Mouse (Mus musculus) testis, adult 2 months (tissue): ENCODE data around the gene Odf3b.
A peak's percentile ranks its signal among the peaks of the same experiment; 100 is the strongest.

ENCODE experiments used
- CTCF ChIP-seq: fragments of 200-500 bp; IDR thresholded peaks from 2 replicates; pipeline ENCODE4 v1.5.1; 2012; ENCODE audit warnings: low read depth, mild to moderate bottlenecking, inconsistent platforms, low read length, moderate library complexity; ENCODE audit not compliant: control insufficient read depth, insufficient read depth, insufficient replicate concordance
- POLR2A ChIP-seq: fragments of 200-500 bp; IDR thresholded peaks from 2 replicates; pipeline ENCODE4 v1.6.1; 2012; ENCODE audit warnings: low read depth, mild to moderate bottlenecking, inconsistent platforms, low read length, moderate library complexity; ENCODE audit not compliant: control insufficient read depth

GRCm38 (mm10) chr15:89373027-89373761 lies 5.9 kb downstream of the Odf3b start:
- no peak for TF ChIP-seq POLR2A
- peak; percentile 66; the same call in 1 of the 2 replicates for TF ChIP-seq CTCF
